Mouse (Mus musculus): ENCODE measurements at regions not wholly inside any gene's neighbourhood (a gene's known extent, or its start where the extent isn't known, plus 50 kb on each side); places are given as distances from the start of the nearest gene placed in this dataset.

- ATAC-seq (replicated peaks; ENCODE audit: poor library complexity, severe bottlenecking) = no peak
Measured at GRCm38 (mm10) chr5:91841066-91841465, 121.8 kb downstream of the Rchy1 start.

GRCm38 (mm10) chr5:91828481-91828880 lies 134.4 kb downstream of the Rchy1 start:
- ATAC-seq (replicated peaks; ENCODE audit: poor library complexity, severe bottlenecking) = no peak

GRCm38 (mm10) chr5:91826636-91827035 lies 136.2 kb downstream of the Rchy1 start:
- ATAC-seq (replicated peaks; ENCODE audit: poor library complexity, severe bottlenecking) = no peak

GRCm38 (mm10) chr5:91822844-91823576 lies 139.9 kb downstream of the Rchy1 start:
- no peak for ATAC-seq (replicated peaks; ENCODE audit: poor library complexity, severe bottlenecking)

GRCm38 (mm10) chr5:91818800-91819199 lies 144.1 kb downstream of the Rchy1 start:
- no peak for ATAC-seq (replicated peaks; ENCODE audit: poor library complexity, severe bottlenecking)

- ATAC-seq (replicated peaks; ENCODE audit: poor library complexity, severe bottlenecking) = no peak
Measured at GRCm38 (mm10) chr5:91818195-91818594, 144.7 kb downstream of the Rchy1 start.

- no peak for ATAC-seq (replicated peaks; ENCODE audit: poor library complexity, severe bottlenecking)
Measured at GRCm38 (mm10) chr5:91816376-91816950, 146.4 kb downstream of the Rchy1 start.

GRCm38 (mm10) chr5:91814956-91815355 lies 147.9 kb downstream of the Rchy1 start:
- ATAC-seq (replicated peaks; ENCODE audit: poor library complexity, severe bottlenecking) = no peak

GRCm38 (mm10) chr5:91814417-91814762 lies 148.5 kb downstream of the Rchy1 start:
- ATAC-seq (replicated peaks; ENCODE audit: poor library complexity, severe bottlenecking) = peak; percentile 63

- ATAC-seq (replicated peaks; ENCODE audit: poor library complexity, severe bottlenecking) = no peak
Measured at GRCm38 (mm10) chr5:91813547-91814416, 149.1 kb downstream of the Rchy1 start.

- no peak for ATAC-seq (replicated peaks; ENCODE audit: poor library complexity, severe bottlenecking)
Measured at GRCm38 (mm10) chr5:91807070-91808065, 155.5 kb downstream of the Rchy1 start.

GRCm38 (mm10) chr5:91801297-91801980 lies 161.4 kb downstream of the Rchy1 start:
- no peak for ATAC-seq (replicated peaks; ENCODE audit: poor library complexity, severe bottlenecking)

GRCm38 (mm10) chr5:91797362-91797761 lies 165.5 kb downstream of the Rchy1 start:
- no peak for ATAC-seq (replicated peaks; ENCODE audit: poor library complexity, severe bottlenecking)

- ATAC-seq (replicated peaks; ENCODE audit: poor library complexity, severe bottlenecking) = no peak
Measured at GRCm38 (mm10) chr5:91792732-91793131, 170.1 kb downstream of the Rchy1 start.

GRCm38 (mm10) chr5:91790412-91790811 lies 172.5 kb downstream of the Rchy1 start:
- no peak for ATAC-seq (replicated peaks; ENCODE audit: poor library complexity, severe bottlenecking)

- no peak for ATAC-seq (replicated peaks; ENCODE audit: poor library complexity, severe bottlenecking)
Measured at GRCm38 (mm10) chr5:91783966-91784365, 178.9 kb downstream of the Rchy1 start.

- no peak for ATAC-seq (replicated peaks; ENCODE audit: poor library complexity, severe bottlenecking)
Measured at GRCm38 (mm10) chr5:91776971-91777370, 185.9 kb downstream of the Rchy1 start.

GRCm38 (mm10) chr5:91774065-91774464 lies 188.8 kb downstream of the Rchy1 start:
- no peak for ATAC-seq (replicated peaks; ENCODE audit: poor library complexity, severe bottlenecking)

- ATAC-seq (replicated peaks; ENCODE audit: poor library complexity, severe bottlenecking) = no peak
Measured at GRCm38 (mm10) chr5:91767886-91768285, 195.0 kb downstream of the Rchy1 start.

GRCm38 (mm10) chr5:91767060-91767459 lies 195.8 kb downstream of the Rchy1 start:
- no peak for ATAC-seq (replicated peaks; ENCODE audit: poor library complexity, severe bottlenecking)

All from granulocyte monocyte progenitor cell, adult 5-6 weeks (primary cell).